Mouse (Mus musculus) gastrocnemius, adult 18-20 months (tissue): ENCODE data around the gene Cdk15. TPM values are rescaled to one million over a fixed set of nuclear protein-coding genes. Genes with fewer than 3 reads are reported as not detected.

ENCODE experiments used
- DNase-seq: peaks from one replicate; pipeline ENCODE4 v3.0.0; 2021; ENCODE audit warnings: low spot score
- total RNA-seq, 2 experiments: library from RNA; stranded (reverse); gene quantifications; 2 replicates each; pipeline ENCODE4 v1.2.3; 2021

Cdk15 gene
- total RNA-seq, 2 experiments from 2014 or later = 0.14 TPM

DNA sequence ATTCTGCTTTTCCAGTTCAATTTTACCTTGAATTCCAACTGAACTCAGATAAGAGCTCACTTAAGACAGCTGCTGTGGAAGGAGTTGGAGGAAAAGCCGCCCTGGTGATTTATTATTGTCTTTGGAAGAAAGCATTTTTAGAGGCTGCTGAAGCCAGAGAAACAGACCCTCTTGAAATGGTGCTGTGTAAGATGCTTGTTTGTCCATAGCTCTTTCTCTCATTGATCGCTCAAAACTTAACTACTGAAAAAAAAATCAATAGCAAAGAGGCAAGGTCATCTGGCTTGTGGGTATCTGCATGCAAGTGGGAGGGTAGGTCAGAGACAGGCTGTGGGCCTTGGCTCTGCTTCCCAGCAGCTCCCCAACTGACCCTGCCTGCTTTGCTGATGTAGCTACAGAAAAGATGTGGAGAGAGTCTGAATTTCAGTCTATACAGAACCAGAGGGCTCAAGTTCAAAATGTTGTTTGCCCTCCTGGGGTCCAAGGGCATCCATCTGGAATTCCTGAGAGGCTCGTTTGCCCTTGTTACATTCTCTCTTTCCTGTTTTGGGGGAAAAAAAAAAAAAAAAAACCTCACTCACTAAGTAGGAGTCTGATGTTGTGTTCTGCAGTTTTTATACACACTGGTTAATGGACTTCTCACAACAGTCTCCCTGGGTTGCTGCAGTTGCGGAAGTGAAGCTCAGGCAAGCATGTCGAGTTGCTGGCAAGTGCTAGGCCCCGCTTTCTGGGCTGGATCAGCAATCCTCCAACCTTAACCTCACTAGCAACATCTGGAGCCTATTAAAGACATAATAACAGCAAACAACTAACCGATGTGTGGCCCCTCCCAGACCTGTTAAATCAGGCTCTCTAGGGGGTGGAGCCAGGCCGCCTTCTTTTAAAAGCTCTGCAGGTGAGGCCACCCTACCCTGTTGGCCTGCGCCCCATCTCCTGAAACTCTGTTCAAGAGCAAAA is 65.5 kb downstream of the Cdk15 start:
- no peak for DNase-seq

DNA sequence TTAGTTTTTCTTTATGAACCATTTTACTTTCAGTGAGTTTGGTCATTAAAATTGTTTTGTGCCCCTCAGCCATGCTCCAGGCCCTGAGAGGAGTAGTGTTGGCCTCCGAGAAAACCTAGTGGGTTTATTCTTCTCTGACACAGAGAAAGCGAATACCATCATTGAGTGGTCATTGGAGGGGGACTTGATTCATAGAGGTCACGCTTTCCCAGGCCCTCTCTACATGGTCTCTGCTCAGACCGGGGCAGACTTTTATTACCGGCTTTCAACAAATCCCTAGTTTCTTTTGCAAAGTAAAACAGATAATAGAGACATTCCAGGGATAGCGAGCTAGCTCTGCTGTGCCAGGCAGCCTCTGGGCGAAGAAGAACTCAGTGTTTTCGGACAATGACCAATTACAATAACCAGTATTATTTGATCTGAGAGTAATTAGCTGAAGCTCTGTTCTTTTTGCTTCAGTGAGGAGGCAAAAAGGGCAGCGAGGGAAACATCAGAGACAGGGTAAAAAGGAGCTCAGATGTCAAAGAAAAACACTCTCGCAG is 70.2 kb downstream of the Cdk15 start:
- DNase-seq = no peak

DNA sequence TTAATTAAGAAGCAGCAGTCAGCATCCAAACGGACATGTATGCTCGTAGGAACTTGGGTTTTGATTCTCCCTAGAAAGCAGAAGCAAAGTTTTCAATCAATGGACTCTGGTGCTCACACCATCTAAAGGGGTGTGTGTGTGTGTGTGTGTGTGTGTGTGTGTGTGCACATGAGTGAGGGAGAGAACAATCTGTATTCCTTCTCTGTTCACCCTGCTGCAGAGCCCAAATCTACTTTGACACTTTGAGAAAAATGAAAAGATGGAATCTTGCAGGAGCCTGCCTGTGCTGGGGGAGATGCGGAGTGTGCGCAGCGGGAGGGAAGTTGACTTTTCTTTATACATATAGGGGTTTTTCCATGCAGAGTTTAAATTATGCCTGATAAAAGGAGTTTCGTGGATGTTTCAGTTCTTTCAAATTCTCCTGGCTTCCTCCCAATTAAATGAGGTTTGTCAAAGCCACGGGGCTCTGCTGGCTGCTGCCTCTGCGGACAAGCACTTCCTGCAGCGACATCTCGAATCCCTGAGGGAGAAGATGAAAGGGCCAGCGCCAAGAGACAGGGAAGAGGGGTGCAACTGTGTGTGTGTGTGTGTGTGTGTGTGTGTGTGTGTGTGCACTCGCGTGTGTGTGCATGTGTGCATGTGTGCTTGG is 76.2 kb downstream of the Cdk15 start:
- DNase-seq = no peak

DNA sequence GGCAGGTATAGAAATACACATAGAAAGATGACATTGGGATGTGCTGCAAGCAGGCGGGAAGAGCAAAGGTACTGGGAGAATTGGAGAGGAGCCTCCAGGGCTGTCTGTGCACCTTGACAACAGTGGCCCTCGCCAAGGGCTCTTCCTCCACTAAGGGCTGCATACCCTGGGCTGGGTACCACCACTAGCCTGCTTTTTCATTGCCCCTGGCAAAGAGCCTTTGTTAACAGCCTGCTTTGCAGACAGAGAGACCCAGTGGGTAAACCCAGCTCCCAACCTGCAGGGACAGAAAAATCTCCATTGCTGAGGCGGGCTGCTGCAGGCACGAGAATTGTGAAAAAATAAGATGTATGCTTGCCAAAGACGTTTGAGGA is 76.7 kb downstream of the Cdk15 start:
- DNase-seq = no peak

DNA sequence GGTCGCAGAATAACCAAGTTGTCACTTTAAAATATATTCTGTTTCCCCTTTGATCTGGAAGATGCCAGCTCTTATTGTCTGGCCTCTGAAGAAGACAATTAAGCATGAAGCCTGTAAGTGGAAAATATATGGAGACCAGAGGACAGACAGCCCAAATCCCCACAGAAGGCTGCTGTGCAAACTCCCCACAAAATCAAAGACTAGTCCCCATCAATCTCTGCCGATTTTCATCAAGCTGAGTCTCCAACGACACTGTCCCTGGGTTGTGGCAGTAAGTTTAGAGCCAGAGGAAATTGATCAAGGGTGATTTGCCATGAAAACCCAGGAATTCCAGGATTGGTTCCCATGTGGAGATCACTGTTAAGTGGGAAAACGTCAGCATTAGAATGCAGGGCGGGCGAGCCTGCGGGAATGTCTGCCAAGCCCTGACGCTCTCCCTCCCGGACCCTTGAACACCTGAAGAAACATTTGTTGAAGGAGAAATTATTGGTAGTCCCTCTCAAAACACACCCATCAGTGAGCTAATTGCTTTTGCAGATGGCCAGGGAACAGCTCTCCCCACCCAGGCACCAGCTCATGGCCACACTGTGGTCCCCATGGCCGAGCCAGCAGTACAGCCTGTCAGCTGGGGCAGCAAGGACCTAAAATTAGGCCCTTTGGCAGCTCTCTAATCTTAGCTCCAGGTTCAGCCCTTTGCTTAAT is 77.3 kb downstream of the Cdk15 start:
- DNase-seq = peak; percentile 59

DNA sequence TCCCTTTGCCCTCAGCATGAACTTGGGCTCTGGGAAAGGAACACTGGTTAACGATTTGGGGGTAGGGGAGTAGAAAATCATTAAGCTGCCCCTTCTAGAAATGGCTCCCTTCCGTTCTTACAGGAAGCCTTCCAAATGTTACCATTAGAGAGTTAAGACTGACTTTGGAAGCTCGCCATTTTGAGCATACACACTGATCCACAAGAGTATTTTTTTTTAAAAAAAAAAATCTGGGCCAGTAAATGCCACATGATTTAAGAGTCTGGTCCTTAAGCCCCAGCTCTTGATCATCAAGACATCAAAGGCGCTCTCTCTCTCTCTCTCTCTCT is 77.8 kb downstream of the Cdk15 start:
- DNase-seq = no peak

DNA sequence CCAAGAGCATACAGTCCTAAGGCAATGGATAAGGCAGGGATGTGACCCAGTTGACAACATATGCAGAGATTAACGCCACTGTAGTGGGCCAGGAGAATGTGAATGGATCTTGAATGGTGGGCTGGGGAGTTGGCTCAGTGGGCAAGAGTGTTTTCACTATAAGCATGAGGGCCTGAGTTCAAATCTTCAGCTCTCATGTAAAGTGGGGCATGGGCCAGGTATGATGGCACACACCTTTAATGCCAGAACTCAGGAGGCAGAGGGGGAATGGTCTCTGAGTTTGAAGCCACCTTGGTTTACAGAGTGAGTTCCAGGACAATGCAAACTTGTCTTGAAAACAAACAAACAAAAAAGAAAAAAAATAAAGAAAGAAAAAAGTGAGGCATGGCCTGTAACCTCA is 79.5 kb downstream of the Cdk15 start:
- DNase-seq = no peak

DNA sequence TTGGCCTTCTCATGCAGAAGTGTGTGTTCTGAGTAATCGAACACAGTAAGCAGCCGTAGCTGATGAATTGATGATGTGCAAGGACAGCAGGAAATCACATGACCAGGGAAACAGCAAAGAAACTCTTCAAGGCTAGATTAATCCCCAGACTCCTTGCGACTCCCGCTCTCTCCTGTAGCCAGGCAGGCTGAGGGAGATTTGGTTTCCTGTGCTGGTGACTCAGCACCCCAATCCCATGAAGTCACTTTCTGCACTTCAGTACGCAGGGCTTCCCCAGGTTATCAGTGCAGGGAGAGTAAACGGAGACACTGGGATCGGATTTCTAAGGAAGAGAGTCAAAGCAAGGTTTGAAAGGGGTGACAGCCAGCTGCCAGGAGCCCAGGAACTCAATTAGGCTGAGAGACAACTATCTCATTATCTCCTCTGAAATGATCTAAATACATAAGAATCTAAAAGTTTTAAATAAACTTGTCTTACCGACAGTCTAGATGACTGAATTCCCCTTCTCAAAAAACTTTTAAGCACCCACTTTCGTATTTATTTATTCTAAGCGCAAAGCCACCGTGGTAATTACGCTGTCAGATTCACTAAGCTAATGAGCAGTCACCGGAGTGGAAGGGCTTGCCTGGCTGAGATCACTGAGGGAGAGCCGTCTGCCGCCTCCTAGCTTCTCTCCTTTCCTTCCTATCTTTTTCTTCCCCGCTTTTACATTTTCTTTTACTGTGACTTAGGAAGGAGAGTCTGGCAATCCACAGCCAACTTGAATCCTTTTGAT is 84.3 kb downstream of the Cdk15 start:
- peak; percentile 59 for DNase-seq

DNA sequence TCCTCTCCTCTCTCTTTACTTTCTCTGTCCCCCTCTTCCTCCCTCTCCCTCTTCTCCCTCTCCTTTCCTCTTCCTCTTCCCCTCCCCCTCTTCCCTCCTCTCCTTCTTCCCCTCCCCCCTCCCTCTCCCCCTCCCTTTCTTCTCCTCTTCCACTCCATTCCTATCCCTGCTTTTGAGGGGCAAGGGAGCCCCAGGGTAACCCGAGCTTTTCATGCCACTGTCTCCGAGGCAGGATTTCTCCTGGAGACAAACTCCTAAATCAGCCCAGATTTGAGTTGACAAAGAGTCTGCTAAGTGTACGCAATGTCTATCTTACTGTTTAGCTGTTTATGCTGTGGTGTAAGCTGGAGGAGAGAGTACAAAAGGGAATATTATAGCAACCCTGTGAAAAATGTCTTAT is 85.0 kb downstream of the Cdk15 start:
- no peak for DNase-seq

DNA sequence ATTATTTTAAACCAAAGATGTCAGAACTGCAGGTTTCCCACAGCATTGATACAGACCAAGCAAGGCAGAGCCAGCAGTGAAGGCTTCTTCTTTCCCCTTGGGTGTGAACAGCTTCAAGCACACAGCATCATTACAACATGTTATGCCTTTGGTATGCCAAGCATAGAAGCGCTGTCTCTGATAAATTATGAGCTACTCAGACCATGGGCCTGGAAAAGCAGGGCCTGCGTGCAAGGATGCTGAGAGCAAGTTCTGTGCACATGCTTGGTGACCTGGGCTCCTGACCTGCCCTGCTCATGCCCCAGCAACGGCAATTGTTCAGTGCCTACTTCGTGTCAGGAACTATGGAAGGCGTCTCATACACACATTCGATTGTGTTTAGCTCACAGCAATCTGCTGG is 85.4 kb downstream of the Cdk15 start:
- DNase-seq = no peak

DNA sequence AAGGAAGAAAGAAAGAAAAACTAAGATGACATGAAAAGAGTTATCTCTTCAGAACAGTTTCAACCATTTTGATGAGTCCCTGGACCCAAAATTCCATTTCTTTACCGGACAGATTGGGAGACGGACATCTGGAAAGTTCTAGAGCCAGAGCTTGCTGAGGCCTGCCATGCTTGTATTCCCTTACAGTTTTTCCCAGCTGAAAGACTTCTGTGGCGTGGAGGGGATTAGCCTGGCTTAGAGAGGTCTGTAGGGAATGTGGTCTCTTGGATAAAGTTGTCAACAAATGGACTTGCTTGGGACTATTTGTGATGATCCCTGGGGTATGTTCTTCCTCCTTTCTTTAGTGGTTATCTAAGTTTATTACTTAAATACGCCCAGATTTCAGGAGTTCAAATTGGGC is 96.0 kb downstream of the Cdk15 start:
- DNase-seq = no peak

DNA sequence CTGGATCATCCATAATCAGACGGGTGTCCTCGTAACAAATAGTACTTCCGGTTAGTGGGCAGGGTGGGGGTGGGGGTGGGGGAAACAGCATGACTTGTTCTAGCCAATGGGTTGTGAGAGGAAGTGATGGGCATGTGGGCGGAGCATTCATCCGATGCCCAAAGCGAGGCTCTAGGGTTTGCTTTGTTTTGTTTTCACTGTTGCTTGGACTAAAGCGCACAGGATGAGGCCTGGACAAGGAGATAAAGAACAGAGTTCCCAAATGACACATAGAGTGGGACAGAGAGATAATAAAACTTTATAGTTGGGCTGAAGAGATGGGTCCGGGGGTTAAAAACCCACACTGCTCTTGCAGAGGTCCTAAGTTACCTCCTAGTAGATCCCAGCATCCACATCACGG is 98.7 kb downstream of the Cdk15 start:
- no peak for DNase-seq

DNA sequence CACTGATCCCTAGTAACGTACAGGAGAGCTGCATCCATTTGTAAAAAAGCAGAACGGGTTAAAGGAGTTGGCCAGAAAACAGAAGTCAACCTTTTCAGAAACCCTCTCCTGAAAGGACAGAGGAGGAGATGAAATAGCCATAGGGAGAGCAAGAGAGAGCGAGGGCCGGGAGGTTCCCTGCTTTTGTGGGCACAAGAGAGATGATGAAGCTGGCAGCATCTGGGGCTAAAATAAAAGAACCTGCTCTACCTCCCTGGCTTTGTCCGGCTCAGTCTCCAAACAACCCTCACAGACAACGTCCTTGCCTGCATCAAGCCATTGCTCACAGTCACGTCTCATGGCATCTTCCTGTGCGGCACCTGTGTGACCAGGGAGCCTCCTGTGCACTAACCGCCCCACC is 102.4 kb downstream of the Cdk15 start:
- no peak for DNase-seq

DNA sequence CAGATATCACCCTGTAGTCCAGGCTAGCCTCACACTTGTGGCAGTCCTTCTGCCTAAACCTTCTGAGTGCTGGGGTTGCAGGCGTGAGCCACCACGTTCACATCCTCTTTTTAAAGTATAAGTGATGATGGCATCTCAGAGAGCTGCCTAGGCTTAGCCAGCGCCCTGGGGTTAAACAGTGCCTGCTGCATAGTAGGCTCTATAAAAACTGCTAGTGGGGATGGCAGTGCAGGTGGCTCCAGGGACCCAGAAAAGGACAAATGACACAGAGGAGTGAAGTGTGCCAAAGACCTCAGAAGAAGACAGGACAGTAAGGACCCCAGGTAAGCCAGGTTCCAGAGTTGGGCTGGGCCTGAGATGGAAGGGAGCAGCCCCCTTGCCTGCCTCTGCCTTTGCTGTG is 104.1 kb downstream of the Cdk15 start:
- DNase-seq = no peak

DNA sequence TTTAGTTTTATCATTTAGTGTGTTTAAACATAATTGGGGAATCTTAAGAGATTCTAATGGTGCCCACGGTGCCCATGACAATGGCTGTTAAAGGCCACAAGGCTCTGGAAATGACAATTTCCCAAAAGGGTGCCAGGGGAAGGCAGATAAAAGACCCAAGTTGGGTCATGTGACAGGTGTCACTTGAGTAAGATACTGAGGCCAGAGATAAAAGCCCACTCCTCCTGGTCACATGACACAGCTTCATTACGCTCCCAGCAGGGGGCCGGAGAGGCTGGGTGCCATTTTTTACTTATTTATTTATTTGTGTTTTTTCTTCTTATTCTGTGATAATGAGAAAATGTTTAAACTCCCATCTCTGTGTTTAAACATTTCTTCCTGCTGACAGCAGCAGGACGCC is 104.8 kb downstream of the Cdk15 start:
- DNase-seq = no peak

DNA sequence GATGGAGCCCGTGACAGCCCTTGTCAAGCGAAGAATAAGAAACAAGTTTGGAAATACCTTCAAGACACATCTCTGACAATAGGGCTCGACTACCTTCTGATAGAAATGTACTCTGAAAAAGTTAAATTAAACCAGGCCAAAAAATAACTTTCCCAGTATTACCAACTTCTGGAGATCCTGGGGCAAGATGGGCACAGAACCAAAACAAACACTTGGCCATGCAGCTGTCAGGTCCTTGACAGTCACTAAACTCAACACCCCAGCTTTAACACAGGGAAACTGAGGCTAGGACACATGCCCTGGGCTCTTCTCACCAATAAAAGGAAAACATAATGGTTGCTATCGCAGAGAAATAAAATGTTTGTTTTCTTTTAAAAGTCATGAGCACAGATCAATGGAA is 105.3 kb downstream of the Cdk15 start:
- DNase-seq = no peak

DNA sequence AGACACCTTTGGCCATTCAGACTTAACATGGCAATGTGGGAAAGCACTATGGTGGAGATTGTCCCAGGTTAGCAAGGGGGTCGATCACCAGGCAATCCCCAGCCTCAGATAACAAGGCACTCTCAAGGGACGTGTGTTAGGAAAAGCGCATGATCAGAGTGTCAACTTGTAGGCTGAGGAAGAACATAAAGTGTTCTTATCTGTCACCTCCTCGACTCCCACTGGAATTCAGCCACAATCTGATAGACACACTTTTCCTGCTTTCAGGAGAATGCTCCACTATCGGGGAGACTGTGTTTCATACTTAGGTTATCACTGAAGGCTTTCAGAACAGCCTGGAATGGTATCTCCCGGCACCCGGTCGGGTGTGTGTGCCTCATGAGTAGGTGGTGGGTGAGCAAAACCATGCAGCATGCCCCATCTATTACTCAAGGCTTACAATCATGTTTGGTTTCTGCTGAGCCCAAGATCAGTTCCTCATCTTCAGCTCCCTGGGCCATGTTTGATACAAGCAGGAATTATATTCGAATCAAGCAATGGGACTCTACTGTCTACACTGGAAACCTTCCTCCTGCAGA is 107.8 kb downstream of the Cdk15 start:
- no peak for DNase-seq

DNA sequence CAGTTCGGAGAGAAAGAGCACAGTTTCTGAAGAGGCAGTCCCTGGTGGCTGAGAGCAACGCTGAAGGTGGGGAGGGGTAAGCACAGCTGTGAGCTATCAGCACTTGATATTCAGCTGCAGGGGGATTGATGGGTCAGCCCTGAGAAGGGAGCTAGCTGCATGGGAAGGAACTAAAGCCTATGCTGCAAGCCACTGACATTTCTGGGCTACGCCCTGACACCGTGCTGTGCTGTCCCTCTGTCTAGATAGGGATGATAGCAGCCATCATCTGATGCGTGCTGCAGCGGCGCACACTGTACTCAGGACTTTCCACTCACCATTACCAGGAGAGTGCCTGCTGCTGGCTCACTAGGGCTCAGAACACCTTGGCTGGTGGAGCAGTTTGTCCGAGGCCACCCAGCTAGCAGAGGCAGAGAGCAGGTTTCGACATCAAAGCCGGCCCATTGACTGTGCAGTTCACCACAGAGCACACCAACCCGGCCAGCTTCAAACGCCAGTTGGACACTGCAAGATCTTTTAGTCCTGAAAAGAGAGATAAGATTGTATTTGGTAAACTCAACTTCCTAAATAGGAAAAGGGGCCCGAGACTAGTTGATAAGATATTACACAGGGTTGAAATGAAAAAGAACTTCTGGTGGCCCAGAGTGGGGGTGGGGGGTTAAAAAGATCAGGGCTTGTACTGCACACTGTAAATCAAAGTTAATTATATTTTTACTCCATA is 111.4 kb downstream of the Cdk15 start:
- DNase-seq = no peak

DNA sequence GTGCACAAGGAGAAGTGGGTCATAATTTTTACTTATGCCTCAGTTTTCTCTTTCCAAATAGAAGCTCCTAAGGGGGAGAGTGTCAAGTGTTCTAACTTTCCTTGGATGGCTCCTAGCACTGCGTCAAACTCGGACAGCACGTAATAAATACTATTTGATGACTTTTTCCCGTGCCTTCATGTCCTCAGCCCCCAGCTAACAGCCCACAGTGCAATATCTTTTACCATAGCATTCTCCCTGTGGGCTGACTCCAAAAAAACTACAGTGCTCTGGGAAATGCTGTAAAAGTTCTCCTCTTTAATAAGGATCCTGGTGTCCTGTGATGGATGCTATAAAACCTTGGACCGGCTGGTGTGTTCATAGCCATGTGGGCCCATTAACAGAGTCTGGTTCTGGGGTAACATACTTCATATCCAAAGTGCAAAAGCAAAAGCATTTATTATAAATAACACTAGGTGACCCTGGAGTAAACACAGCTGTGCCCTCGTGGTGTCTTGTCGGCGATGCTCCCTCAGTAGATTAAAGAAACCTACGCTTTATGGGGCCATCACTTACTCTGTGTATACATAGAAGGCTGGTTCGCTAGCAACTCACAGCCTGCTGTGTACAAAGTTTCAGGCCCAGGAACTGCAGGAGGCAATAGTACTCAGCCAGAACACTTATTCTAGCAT is 112.1 kb downstream of the Cdk15 start:
- DNase-seq = no peak

DNA sequence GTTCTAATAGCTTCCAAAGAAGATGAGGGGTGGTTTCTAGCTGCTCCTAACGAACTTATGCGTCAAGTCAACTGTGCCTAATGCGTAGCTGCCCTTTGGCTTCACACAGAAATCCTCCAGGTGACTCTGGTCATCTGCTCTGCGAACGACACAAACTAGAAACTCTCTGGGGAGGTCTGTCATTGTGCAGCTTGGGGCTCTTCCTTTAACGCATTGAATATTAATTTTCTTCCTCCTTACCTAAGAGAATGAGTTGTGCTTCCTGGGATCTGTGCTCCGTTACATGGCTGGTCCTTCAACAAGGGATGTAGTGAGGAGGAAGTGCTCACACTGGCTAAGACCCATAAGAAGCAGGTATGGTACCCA is 112.6 kb downstream of the Cdk15 start:
- no peak for DNase-seq
